In the genomic region with DNA sequence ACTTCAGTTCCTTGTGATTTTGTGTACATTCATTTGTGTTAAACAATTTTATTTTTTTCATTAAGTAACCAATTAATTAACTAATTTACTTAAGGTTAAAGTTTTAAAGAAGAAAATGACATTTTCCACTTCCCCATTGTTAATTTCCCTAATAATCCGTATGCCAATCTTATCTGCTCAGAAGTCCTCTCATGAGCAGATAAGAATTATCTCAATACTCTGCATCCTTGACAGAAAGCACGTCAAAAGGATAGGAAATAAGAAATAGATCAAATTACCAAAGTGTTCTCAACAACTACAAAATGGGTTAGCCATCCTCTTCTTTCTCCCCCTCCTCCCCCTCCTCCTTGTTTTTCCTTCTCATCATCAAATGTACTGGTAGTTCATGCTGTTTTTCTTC, we compare ENCODE assay signal across 35 mouse cellular contexts.
"Had no signal": no experiment of that assay in that cellular context is flagged by ENCODE, and none has a peak within 500 bp of the region (broad histone marks: within the 10 kb centered on the region; RNA-seq: fewer than 3 reads in every experiment).

No protein-coding gene starts in this region.

- H3K27me3 ChIP-seq: heart, embryonic 13.5 days; heart, embryonic 15.5 days; hindbrain, embryonic 12.5 days; hindbrain, embryonic 13.5 days; hindbrain, embryonic 15.5 days; intestine, embryonic 15.5 days; kidney, embryonic 15.5 days had no signal

- H3K4me2 ChIP-seq: heart, embryonic 11.5 days; heart, embryonic 13.5 days; heart, embryonic 15.5 days; hindbrain, embryonic 12.5 days; hindbrain, embryonic 13.5 days; hindbrain, embryonic 14.5 days; hindbrain, embryonic 15.5 days; intestine, embryonic 15.5 days; kidney, embryonic 15.5 days had no signal

- DNase-seq: heart, postnatal 10 days; heart, postnatal 14 days; heart, postnatal 36 days; heart, postnatal 4 days; kidney, adult 11 months; kidney, adult 18-20 months; kidney, adult 2 months; kidney, adult 8-10 months; kidney, adult 9 months; kidney, postnatal 10 days; kidney, postnatal 14 days; kidney, postnatal 25 days; kidney, postnatal 36 days; kidney, postnatal 4 days; layer of hippocampus, adult 9-11 months; layer of hippocampus, postnatal 36 days had no signal

- H3K27ac ChIP-seq: heart, embryonic 10.5 days; heart, embryonic 13.5 days; heart, embryonic 15.5 days; hindbrain, embryonic 10.5 days; hindbrain, embryonic 12.5 days; hindbrain, embryonic 13.5 days; hindbrain, embryonic 14.5 days; hindbrain, embryonic 15.5 days; hindbrain, postnatal 0 days; intestine, embryonic 15.5 days; kidney, embryonic 15.5 days; kidney, postnatal 0 days; layer of hippocampus, adult 2 months; left cerebral cortex, adult 2 months had no signal

- H3K9me3 ChIP-seq: heart, embryonic 10.5 days; heart, embryonic 13.5 days; heart, embryonic 15.5 days; hindbrain, embryonic 10.5 days; hindbrain, embryonic 12.5 days; hindbrain, embryonic 13.5 days; hindbrain, embryonic 15.5 days; intestine, embryonic 15.5 days; kidney, embryonic 15.5 days had no signal

- ATAC-seq: hindbrain, embryonic 16.5 days; hindbrain, postnatal 0 days; inflammation-experienced regulatory T-cells, adult 6 months; intestine, embryonic 15.5 days; intestine, embryonic 16.5 days; intestine, postnatal 0 days had no signal

- H3K4me1 ChIP-seq: heart, embryonic 10.5 days; heart, embryonic 13.5 days; heart, embryonic 15.5 days; hindbrain, embryonic 10.5 days; hindbrain, embryonic 12.5 days; hindbrain, embryonic 13.5 days; hindbrain, embryonic 15.5 days; intestine, embryonic 15.5 days; kidney, embryonic 15.5 days had no signal

- H3K4me3 ChIP-seq: heart, embryonic 10.5 days; heart, embryonic 13.5 days; heart, embryonic 15.5 days; hindbrain, embryonic 10.5 days; hindbrain, embryonic 12.5 days; hindbrain, embryonic 13.5 days; hindbrain, embryonic 15.5 days; intestine, embryonic 15.5 days; kidney, embryonic 15.5 days; layer of hippocampus, adult 2 months; left cerebral cortex, adult 2 months had no signal

- H3K9ac ChIP-seq: heart, embryonic 13.5 days; heart, embryonic 15.5 days; hindbrain, embryonic 12.5 days; hindbrain, embryonic 13.5 days; hindbrain, embryonic 14.5 days; hindbrain, embryonic 15.5 days; intestine, embryonic 15.5 days; kidney, embryonic 15.5 days had no signal

- H3K36me3 ChIP-seq: heart, embryonic 10.5 days; heart, embryonic 13.5 days; heart, embryonic 15.5 days; hindbrain, embryonic 10.5 days; hindbrain, embryonic 12.5 days; hindbrain, embryonic 13.5 days; hindbrain, embryonic 15.5 days; intestine, embryonic 15.5 days; kidney, embryonic 15.5 days had no signal
